Mouse (Mus musculus) right cerebral cortex, postnatal 4 days (tissue): ENCODE measurements around the gene Obp1b.
"Not testable (repeated sequence)": the region's sequence is repeated elsewhere in the genome, so short reads cannot be mapped to it uniquely, and the experiment has no call there.

Experiments
- DNase-seq: peaks from one replicate; pipeline ENCODE4 v3.0.0-alpha.2; 2022

Obp1b gene

GRCm38 (mm10) chrX:78186477-78186876 lies at the start of gene Obp1b:
Obp1b (plus strand) TSS chrX:78186777.
- not testable (repeated sequence) for DNase-seq

- DNase-seq: not testable (repeated sequence)
These were observed 15.6 kb downstream of the Obp1b start for GRCm38 (mm10) chrX:78202220-78202619.

- no peak for DNase-seq
These were observed 16.3 kb downstream of the Obp1b start for GRCm38 (mm10) chrX:78202829-78203228.
